Mouse (Mus musculus) granulocyte monocyte progenitor cell, adult 5-6 weeks (primary cell): ENCODE results near the gene Ndufb5. TPM values are rescaled to one million over a fixed set of nuclear protein-coding genes. Genes with fewer than 3 reads are reported as not detected.
A peak's percentile ranks its signal among the peaks of the same experiment; 100 is the strongest.
"Not testable (repeated sequence)": the region's sequence is repeated elsewhere in the genome, so short reads cannot be mapped to it uniquely, and the experiment has no call there.

Experiments
- ATAC-seq: replicated peaks from 2 replicates; pipeline ENCODE4 v1.8.0; 2016; ENCODE audit warnings: mild to moderate bottlenecking, moderate TSS enrichment, inconsistent platforms; ENCODE audit not compliant: poor library complexity, severe bottlenecking
- total RNA-seq, 2 experiments: library from RNA; stranded (forward) in 1 of 2; stranded (reverse) in 1 of 2; fragments of 200-712, 200-1000 nt in 1 of 2; fragments of >200 nt in 1 of 2; fragmentation: Nextera tagmentation in 1 of 2; gene quantifications; 2 replicates each; pipeline ENCODE4 v1.2.3; 2014 to 2017

Gene Ndufb5
- 279 and 293 TPM in 2 replicates for total RNA-seq (2014; fragmentation: Nextera tagmentation)
- 250 and 266 TPM in 2 replicates for total RNA-seq (2017)

- peak; percentile 89 for ATAC-seq
Observed at GRCm38 (mm10) chr3:32736244-32737171, at the start of gene Ndufb5. TSS of gene Ndufb5 (plus strand) at chr3:32736990.

DNA sequence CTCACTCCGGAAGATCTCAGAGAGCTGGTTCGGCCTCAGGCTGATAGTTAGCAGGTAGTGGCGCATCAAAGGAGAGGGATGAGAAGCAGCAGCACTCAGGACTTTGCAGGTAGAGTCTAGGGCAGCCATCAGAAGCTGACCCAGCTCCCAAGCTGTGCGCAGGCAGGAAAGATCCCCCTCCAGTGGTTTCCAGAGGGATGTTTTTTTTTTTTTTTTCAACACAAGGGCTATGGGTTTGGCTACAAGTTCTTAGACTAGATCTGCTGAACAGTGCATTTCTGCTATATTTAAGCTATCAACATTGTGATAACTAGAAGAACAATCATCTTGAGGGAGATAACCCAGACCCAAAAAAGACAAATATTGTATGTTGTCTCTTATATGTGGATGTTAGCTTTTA, 49.6 kb upstream of the Ndufb5 start:
- no peak for ATAC-seq

DNA sequence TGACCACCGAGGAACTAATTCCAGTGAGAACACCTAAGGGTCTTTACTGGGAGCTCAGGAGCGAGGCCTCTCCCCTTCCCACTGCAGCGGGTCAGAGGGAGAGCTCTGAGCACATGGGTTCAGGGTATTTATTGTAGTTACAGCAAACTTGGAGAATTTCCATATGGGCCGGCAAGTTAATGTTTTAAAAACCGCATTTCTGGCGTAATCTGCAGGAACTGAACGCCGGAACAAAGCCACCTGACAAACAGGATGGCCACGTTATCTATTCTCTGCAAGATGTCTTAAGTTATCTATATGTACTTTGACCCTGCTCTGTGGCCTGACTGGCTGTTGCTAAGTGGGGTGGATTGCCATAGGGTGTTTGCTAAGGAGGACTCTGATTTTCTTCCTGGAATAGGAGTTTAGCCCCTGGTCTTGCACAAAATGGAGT, 47.2 kb upstream of the Ndufb5 start:
- ATAC-seq: no peak

DNA sequence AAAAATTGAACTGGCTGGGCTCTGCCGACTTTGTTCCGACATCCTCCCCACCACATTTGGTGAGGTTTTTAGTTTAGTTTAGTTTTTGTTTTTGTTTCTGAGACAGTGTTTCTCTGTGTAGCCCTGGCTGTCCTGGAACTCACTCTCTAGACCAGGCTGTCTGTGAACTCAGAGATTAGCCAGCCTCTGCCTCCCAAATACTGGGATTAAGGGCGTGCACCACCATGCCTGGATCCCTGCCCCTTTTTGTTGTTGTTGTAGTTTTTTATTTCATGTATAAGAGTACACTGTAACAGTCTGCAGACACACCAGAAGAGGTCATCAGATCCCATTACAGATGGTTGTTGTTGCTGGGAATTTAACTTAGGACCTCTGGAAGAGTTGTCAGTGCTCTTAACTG, 46.8 kb upstream of the Ndufb5 start:
- no peak for ATAC-seq

- ATAC-seq: no peak
Observed at GRCm38 (mm10) chr3:32690901-32691300, 45.9 kb upstream of the Ndufb5 start.

DNA sequence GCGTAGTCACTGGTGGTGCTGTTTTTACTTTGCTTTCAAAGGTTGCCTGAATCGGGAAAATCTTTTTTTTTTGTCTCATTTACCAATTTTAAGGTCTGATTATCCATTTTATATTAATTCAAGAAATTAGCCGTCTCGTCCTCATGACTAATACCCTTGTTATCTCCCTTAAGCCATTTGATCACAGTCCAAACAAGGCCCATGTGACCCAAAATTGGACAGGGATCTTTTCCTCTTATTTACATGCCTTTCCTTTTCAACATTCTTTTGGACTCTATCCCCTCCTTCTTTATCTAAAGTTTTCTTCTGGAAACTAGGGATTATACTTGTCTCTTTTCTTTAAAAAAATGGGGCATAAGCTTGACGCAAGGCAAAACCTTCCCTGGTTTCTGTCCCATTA, 44.9 kb upstream of the Ndufb5 start:
- no peak for ATAC-seq

GRCm38 (mm10) chr3:32694211-32694610, 42.6 kb upstream of the Ndufb5 start:
- no peak for ATAC-seq

- peak; percentile 40; the same call in 1 of the 2 replicates for ATAC-seq
Observed at GRCm38 (mm10) chr3:32694737-32695582, 41.8 kb upstream of the Ndufb5 start.

DNA sequence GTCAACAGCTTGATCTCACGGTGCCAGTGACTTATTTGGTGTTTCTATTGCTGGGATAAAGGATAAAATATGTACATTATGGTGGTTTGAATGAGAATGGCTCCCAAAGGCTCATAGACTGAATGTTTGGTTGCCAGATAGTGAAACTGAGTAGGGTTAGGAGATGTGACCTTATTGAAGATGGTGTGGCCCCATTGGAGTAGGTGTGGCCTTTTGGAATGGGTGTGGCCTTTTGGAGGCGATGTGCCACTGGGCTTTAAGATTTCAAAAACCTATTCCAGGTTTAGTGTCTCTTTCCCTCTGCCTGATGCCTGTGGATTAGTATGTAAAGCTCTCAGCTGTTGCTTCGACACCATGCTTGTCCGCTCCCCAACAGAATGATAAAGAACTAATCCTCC, 41.2 kb upstream of the Ndufb5 start:
- no peak for ATAC-seq

DNA sequence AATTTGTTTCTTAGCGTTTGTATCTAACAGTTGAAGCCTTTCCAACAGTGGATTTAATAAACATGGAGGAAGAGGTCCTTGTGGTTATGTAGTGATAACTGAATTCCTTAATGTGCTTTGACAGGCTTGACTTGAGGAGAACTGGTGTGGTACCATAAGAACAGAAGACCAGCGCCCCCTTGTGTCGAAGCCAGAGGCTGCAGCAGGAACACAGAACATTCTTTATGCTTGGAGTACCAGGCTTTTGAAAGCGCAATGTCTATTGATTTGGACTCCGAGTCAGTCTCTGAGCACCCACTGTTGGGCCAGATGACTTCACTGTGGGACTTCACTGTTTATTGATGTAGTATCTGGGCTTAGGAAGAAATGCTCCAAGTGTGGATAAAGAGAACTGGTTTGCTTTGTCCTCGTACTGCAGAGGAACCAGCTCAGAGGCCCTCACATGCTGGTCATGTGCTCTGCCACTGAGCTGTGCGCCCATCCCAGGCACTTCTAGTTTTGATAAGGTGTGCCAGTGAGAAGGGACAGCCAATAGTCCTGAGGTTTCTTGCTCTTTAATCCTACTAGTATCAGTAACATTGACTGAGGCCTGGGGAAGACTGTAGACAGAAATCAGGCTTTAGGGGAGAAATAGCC, 38.4 kb upstream of the Ndufb5 start:
- ATAC-seq: peak; percentile 94

- ATAC-seq: not testable (repeated sequence)
Observed at GRCm38 (mm10) chr3:32704021-32704420, 32.8 kb upstream of the Ndufb5 start.

DNA sequence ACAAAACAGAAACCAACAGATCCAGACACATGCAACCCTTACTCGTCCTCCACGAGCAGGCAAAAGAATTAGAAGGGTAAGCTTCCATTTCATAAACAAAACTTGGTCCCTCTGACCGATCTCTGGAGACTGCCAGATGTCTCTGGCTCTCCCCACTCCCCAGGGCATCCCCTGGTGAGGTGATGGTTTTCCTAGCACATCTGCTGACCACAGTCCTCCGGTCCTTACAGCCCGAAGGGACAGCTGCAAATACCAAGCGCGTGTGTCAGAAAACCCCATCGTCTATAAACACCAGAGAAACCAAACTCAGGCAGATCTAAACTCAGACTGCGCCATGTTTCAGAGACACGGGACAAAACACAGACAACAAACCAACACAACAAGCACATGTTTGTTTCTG, 32.2 kb upstream of the Ndufb5 start:
- ATAC-seq: not testable (repeated sequence)

DNA sequence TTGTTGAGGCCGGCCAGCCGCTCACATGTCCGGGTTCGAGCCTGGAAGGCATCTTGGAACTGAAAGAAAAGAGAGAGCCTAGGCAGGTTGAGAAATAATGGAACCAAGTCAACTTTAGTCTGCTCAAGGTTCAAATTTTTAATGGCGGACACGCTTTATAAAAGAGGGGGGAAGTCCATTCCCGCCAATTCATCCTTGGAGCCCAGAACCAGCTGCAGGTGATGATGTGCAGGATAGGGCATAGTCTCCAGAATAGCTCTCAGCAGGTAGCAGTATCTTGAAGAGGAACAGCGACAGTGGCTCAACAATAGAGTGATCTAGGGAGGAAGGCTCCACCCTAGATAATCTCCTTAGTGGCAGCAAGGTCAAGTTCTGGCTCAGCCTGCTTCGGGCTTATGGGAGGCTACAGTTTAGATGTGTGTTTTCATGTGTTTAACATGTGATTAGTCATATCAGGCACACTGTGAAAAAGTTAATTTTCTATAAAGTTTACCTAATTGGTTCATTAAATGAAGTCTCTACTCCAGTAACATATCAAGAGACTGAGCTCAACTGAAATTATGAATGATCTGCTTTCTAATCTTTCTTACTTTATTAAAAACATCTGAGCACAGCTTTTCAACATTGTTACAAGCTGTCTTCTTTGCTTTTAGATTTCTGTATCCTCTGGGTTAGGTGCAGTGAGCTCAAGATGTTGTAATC, 31.0 kb upstream of the Ndufb5 start, which contains the start of gene Actl6a:
TSS of gene Actl6a (plus strand) at position 652 of the 702 bp plus-strand sequence.
- ATAC-seq: not testable (repeated sequence)

DNA sequence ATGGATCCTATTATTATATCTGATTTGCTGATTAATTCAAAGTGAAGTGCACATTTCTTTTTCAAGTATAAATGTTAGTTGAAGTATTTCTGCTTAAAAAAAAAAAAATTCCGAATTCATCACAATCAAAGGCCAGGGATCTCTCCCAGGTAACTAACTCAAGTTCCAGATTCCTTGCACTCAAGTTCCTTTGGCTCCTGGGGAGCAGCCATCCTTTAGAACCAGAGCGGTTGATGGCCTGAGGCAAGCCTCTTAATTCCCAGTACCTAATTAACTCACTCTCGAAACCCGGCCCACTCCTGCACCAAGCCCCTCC, 28.8 kb upstream of the Ndufb5 start:
- no peak for ATAC-seq

DNA sequence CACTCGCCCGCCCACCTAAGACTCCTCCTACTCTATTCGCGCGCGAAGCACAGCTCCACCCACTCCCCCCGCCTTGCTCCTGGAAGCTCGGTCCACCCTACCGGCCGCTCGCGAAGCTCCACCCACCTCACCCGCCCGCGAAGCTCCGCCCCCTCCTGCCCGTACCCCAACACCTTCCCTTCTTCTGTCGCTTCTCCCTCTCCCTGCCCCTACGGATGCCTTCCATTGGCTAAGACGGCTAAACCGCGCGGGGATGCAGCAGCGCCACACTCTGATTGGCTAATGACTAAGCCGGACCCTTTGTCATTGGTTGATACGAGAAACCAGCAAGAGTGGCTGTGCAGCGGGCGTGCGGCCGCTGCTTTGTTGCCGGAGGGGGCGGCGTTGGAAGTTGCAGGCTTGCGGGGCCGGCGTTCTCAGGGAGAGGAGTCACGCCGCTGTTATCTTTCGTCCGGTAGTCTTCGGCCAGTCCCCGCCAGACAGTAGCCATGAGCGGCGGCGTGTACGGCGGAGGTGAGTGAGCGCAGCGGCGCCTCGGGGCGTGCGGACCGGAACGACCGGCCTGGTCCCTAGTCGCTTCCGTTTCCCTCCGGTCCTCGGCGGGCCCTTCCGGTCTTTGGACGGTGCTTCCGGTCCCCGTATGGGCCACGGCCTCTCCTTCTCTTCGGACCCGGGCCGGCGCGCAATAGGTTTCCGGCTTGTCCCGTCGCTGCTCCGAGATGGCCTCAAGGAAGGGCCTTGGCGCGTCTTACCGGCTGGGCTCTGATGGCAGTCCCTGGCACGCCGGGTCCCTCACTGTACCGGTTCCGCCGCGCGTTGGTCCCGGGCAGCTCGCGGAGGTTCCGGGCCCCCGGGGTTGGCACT, 28.2 kb upstream of the Ndufb5 start:
- ATAC-seq: peak; percentile 92

GRCm38 (mm10) chr3:32709388-32709787, 27.4 kb upstream of the Ndufb5 start:
- ATAC-seq: no peak

- no peak for ATAC-seq
Observed at GRCm38 (mm10) chr3:32713711-32714110, 23.1 kb upstream of the Ndufb5 start.

DNA sequence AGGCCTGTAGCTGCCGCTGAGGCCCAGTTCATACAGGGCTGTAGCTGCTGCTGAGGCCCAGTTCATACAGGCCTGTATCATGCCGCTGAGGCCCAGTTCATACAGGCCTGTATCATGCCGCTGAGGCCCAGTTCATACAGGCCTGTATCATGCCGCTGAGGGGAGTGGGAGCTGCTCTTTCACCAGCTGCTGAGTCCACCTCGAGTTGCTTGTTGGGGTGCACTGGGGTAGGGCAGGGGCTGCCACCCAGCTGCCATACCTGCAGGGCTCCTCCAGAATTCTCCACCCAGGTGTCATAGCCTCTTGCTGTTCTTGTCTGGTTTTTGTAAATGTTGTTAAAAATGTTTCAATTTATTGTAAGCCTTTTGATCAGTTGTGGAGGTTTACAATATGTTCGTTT, 19.4 kb upstream of the Ndufb5 start:
- not testable (repeated sequence) for ATAC-seq

GRCm38 (mm10) chr3:32718271-32718670, 18.5 kb upstream of the Ndufb5 start:
- ATAC-seq: no peak
